Mouse (Mus musculus): ENCODE data around the gene Hist2h2aa1.
"Not testable (repeated sequence)": the region's sequence is repeated elsewhere in the genome, so short reads cannot be mapped to it uniquely, and the experiment has no call there.

Gene Hist2h2aa1

DNA sequence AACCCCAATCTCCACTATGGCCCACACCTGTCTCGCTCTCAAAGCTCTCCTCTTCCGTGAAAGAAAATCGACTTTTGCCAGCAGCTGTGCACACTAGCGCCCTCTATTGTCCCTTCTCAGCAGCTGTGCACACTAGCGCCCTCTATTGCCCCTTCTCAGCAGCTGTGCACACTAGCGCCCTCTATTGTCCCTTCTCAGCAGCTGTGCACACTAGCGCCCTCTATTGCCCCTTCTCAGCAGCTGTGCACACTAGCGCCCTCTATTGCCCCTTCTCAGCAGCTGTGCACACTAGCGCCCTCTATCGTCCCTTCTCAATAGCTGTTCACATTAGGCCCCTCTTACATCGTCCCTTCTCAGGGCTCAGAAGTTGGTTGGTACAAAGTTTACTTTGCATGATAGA, 42.0 kb downstream of the Hist2h2aa1 start:
- DNase-seq = not testable (repeated sequence)

GRCm38 (mm10) chr3:96289201-96289600, 43.9 kb downstream of the Hist2h2aa1 start:
- DNase-seq = no peak

DNA sequence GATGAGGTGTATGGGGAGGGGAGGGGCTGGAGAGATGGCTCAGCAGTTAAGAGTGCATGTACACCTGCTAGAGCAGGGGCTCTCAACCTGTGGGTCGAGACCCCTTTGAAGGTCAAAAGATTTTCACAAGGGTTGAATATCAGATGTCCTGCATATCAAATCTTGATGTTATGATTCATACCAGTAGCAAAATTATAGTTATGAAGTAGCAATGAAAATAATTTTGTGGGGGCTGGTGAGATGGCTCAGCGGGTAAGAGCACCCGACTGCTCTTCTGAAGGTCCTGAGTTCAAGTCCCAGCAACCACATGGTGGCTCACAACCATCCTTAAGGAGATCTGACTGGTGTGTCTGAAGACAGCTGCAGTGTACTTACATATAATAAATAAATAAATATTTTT, 45.4 kb downstream of the Hist2h2aa1 start:
- not testable (repeated sequence) for DNase-seq

- no peak for DNase-seq
These were observed 47.3 kb downstream of the Hist2h2aa1 start for GRCm38 (mm10) chr3:96292641-96293040.

DNA sequence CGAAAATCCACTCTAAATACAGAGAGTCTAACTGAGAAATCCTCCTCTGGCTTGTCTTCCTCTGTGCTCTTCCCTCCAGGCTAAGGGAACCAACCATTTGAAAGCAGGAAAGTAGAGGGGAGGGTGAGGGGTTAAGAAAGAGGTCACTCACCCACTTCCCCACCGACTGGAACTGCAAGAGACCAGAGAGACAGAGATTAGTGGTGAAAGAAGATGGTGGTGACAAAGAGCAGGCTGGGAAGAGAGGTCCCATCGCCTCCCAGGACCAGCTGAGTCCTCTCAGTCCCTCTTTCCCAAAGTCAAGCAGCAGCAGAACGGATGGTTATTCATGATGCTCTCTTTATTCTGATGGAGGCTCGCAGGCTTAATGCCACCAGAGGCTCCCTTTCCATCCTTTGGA, 48.1 kb downstream of the Hist2h2aa1 start:
- DNase-seq = no peak

GRCm38 (mm10) chr3:96293787-96294186, 48.5 kb downstream of the Hist2h2aa1 start, which contains the start of gene Fcgr1:
TSS of gene Fcgr1 (minus strand) at chr3:96293969.
- DNase-seq = no peak

Measured in kidney, postnatal 25 days (tissue).